In the genomic region with DNA sequence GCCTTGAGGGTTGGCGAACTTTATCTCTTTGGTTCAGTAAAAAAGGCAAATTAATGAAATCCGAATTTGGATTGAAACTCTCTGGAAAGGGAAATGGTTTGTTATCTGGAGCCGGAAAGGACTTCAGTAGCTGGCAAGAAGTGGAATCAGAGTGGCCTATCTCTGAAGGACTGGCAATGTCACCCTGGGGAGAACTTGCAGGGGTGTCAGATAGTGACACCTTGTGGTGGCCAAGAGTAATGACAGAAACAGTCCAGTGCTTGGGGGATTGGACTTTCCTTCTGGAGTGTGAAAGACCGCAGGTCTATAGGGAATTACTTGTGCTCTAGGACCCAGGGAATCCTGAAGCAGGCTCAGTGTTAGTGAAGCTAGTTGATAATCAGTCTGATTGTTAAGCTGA, we compare ENCODE assay signal across 8 mouse cellular contexts. TPM values are rescaled to one million over a fixed set of nuclear protein-coding genes. Genes with fewer than 3 reads are reported as not detected.
DNase-seq lines count a peak whose midpoint lies in the region; ATAC-seq and TF ChIP-seq lines count a peak whose summit lies in the region.

No protein-coding gene starts in this region.

- H3K27ac ChIP-seq in neural tube, embryonic 15.5 days (replicated peaks), result no peak overlapping the region
- H3K27ac ChIP-seq in heart, postnatal 0 days (ENCODE audit: low read depth), result peak overlapping the region; percentile 67
- no peak overlapping the region for H3K27ac ChIP-seq in limb, embryonic 11.5 days (replicated peaks; ENCODE audit: low read depth, low read length)

- H3K4me3 ChIP-seq in neural tube, embryonic 15.5 days (replicated peaks), result no peak overlapping the region
- 0 out of 2 replicates have a peak overlapping the region, but pooled peaks have one; percentile 9 for H3K4me3 ChIP-seq in heart, postnatal 0 days (ENCODE audit: low read depth, low read length)
- no peak overlapping the region for H3K4me3 ChIP-seq in limb, embryonic 11.5 days (ENCODE audit: low read depth, low read length)

- no peaks in the 10 kb centered on the region for H3K4me1 ChIP-seq in neural tube, embryonic 15.5 days
- peaks cover 3% of the 10 kb centered on the region; the same call in 1 of the 2 replicates for H3K4me1 ChIP-seq in heart, postnatal 0 days (ENCODE audit: control insufficient read depth, insufficient read depth)
- no peaks in the 10 kb centered on the region for H3K4me1 ChIP-seq in limb, embryonic 11.5 days (ENCODE audit: control insufficient read depth, insufficient read depth, low read length)

- WGBS in neural tube, embryonic 15.5 days, result 28% methylated on average over 4 of the region's 4 CpGs
- 10% methylated on average over 4 of the region's 4 CpGs for WGBS in heart, postnatal 0 days
- WGBS in limb, embryonic 11.5 days, result 30% methylated on average over 4 of the region's 4 CpGs

- TF ChIP-seq CTCF in Patski (IDR thresholded peaks at IDR 0.05), result peak; percentile 82
- peak; percentile 96 for TF ChIP-seq CTCF in heart, postnatal 0 days (IDR thresholded peaks at IDR 0.05; ENCODE audit: low read depth)

- no peaks in the 10 kb centered on the region for H3K9me3 ChIP-seq in neural tube, embryonic 15.5 days (replicated peaks)
- no peaks in the 10 kb centered on the region for H3K9me3 ChIP-seq in heart, postnatal 0 days (replicated peaks; ENCODE audit: control insufficient read depth, low read length)
- H3K9me3 ChIP-seq in limb, embryonic 11.5 days (ENCODE audit: control insufficient read depth, low read length), result no peaks in the 10 kb centered on the region

- CTCF ChIA-PET in Patski (lab: Charles Lee), result interaction anchor here (0.7 to 3.7 kb wide), 10 partner anchors 10 to 125 kb away, joined by 3 to 24 read pairs (median 5); no protein-coding TSS in a partner anchor

- in situ Hi-C loops in Patski (cut with MboI; ENCODE audit: low pct_unique_long_range_greater_than_20kb), result loop anchor here (5.0 to 25.0 kb wide), 2 partner anchors 112 to 462 kb away; a partner anchor contains a TSS

- H3K9ac ChIP-seq in neural tube, embryonic 15.5 days (replicated peaks), result no peak overlapping the region
- H3K9ac ChIP-seq in heart, postnatal 0 days (replicated peaks; ENCODE audit: low read depth, low read length), result peak overlapping the region; percentile 18; the same call in 1 of the 2 replicates
- no peak overlapping the region for H3K9ac ChIP-seq in limb, embryonic 11.5 days (ENCODE audit: low read length)

- POLR2A ChIA-PET in Patski (lab: Charles Lee), result interaction anchor here (0.6 kb wide), 1 partner anchor 100 kb away, joined by 3 read pairs; no protein-coding TSS in a partner anchor

- peak; percentile 49; the same call in 1 of the 2 replicates for TF ChIP-seq EP300 in heart, postnatal 0 days (IDR thresholded peaks at IDR 0.05; ENCODE audit: low read depth)

- no peak overlapping the region for H3K4me2 ChIP-seq in neural tube, embryonic 15.5 days
- H3K4me2 ChIP-seq in heart, postnatal 0 days (ENCODE audit: low read depth, low read length), result peak overlapping the region; percentile 30
- H3K4me2 ChIP-seq in limb, embryonic 11.5 days (ENCODE audit: low read depth, severe bottlenecking), result no peak overlapping the region

- no peaks in the 10 kb centered on the region for H3K36me3 ChIP-seq in neural tube, embryonic 15.5 days
- no peaks in the 10 kb centered on the region for H3K36me3 ChIP-seq in heart, postnatal 0 days (replicated peaks; ENCODE audit: control insufficient read depth, insufficient read depth, low read length)
- no peaks in the 10 kb centered on the region for H3K36me3 ChIP-seq in limb, embryonic 11.5 days (ENCODE audit: control insufficient read depth, insufficient read depth, low read length)

- no peak for ATAC-seq in neural tube, embryonic 15.5 days (ENCODE audit: low FRiP score)
- peak; percentile 71 for ATAC-seq in Patski
- peak; percentile 88 for ATAC-seq in heart, postnatal 0 days (ENCODE audit: insufficient read depth, low read depth)
- ATAC-seq in limb, embryonic 11.5 days (ENCODE audit: insufficient number of reproducible peaks, low FRiP score, low TSS enrichment, low read depth), result no peak

- peak; percentile 40 for DNase-seq in neural tube, embryonic 10.5 days (ENCODE audit: extremely low spot score, low spot score)
- DNase-seq in Patski (ENCODE audit: low read depth, low spot score), result no peak
- peak; percentile 62 for DNase-seq in embryo, embryonic 11.5 days (ENCODE audit: low read depth, low spot score)
- DNase-seq in heart, postnatal 0 days (ENCODE audit: low spot score), result peak; percentile 90
- peak; percentile 45 for DNase-seq in limb, embryonic 11.5 days (ENCODE audit: low spot score)
- DNase-seq in natural killer cell, adult 2 months (ENCODE audit: low spot score in 2 of 2), result peak; percentile 44 to 51
- no peak for DNase-seq in urinary bladder, postnatal 36 days (ENCODE audit: low spot score in 2 of 2)

- H3K27me3 ChIP-seq in neural tube, embryonic 15.5 days (replicated peaks), result no peaks in the 10 kb centered on the region
- no peaks in the 10 kb centered on the region for H3K27me3 ChIP-seq in Patski
- H3K27me3 ChIP-seq in heart, postnatal 0 days (ENCODE audit: control insufficient read depth, insufficient read depth, low read length), result no peaks in the 10 kb centered on the region
- H3K27me3 ChIP-seq in limb, embryonic 11.5 days (ENCODE audit: control insufficient read depth, insufficient read depth, low read length), result no peaks in the 10 kb centered on the region

RNA-seq across cellular contexts. Expression of a gene that starts 11.0 kb away (rescaled TPM):
- polyA plus RNA-seq in neural tube, embryonic 15.5 days (2015; fragmentation: Nextera tagmentation; extraction: Ambion mirVana), result 3.3 and 3.9 TPM in 2 replicates
- 20.3 TPM for polyA plus RNA-seq in Patski (2021)
- total RNA-seq in heart, postnatal 0 days (2014; rRNA removed; ENCODE audit: low replicate concordance), result 3.7 and 22.0 TPM in 2 replicates
- polyA plus RNA-seq in heart, postnatal 0 days (2015; fragmentation: Nextera tagmentation; extraction: Ambion mirVana), result 1.3 and 2.0 TPM in 2 replicates
- polyA plus RNA-seq in limb, embryonic 11.5 days (2014; fragmentation: Nextera tagmentation; extraction: Ambion mirVana), result 5.4 and 5.5 TPM in 2 replicates

RNA-seq across cellular contexts. Expression of a gene that starts 23.9 kb away (rescaled TPM):
- 18.1 and 31.0 TPM in 2 replicates for polyA plus RNA-seq in neural tube, embryonic 15.5 days (2015; fragmentation: Nextera tagmentation; extraction: Ambion mirVana)
- 103 TPM for polyA plus RNA-seq in Patski (2021)
- total RNA-seq in heart, postnatal 0 days (2014; rRNA removed; ENCODE audit: low replicate concordance), result 39.8 and 88.5 TPM in 2 replicates
- 22.6 and 23.6 TPM in 2 replicates for polyA plus RNA-seq in heart, postnatal 0 days (2015; fragmentation: Nextera tagmentation; extraction: Ambion mirVana)
- 25.9 and 30.3 TPM in 2 replicates for polyA plus RNA-seq in limb, embryonic 11.5 days (2014; fragmentation: Nextera tagmentation; extraction: Ambion mirVana)

RNA-seq across cellular contexts. Expression of a gene that starts 51.4 kb away (rescaled TPM):
- polyA plus RNA-seq in neural tube, embryonic 15.5 days (2015; fragmentation: Nextera tagmentation; extraction: Ambion mirVana), result 33.0 and 35.0 TPM in 2 replicates
- polyA plus RNA-seq in Patski (2021), result 31.4 TPM
- 22.4 and 23.2 TPM in 2 replicates for total RNA-seq in heart, postnatal 0 days (2014; rRNA removed; ENCODE audit: low replicate concordance)
- polyA plus RNA-seq in heart, postnatal 0 days (2015; fragmentation: Nextera tagmentation; extraction: Ambion mirVana), result 11.4 and 12.4 TPM in 2 replicates
- 36.1 and 41.3 TPM in 2 replicates for polyA plus RNA-seq in limb, embryonic 11.5 days (2014; fragmentation: Nextera tagmentation; extraction: Ambion mirVana)

RNA-seq across cellular contexts. Expression of a gene that starts 55.2 kb away (rescaled TPM):
- polyA plus RNA-seq in neural tube, embryonic 15.5 days (2015; fragmentation: Nextera tagmentation; extraction: Ambion mirVana), result 6.4 and 7.2 TPM in 2 replicates
- polyA plus RNA-seq in Patski (2021), result 0.78 TPM
- 5.5 and 17.6 TPM in 2 replicates for total RNA-seq in heart, postnatal 0 days (2014; rRNA removed; ENCODE audit: low replicate concordance)
- polyA plus RNA-seq in heart, postnatal 0 days (2015; fragmentation: Nextera tagmentation; extraction: Ambion mirVana), result 4.2 and 4.4 TPM in 2 replicates
- polyA plus RNA-seq in limb, embryonic 11.5 days (2014; fragmentation: Nextera tagmentation; extraction: Ambion mirVana), result 8.1 TPM in 2 replicates

Comparison
In these comparisons a context has a peak if more than half of its experiments do, and no peak if none do; other contexts are left out.
1. DNase-seq: peak in neural tube, embryonic 10.5 days (single experiment), embryo, embryonic 11.5 days (single experiment), heart, postnatal 0 days (single experiment), limb, embryonic 11.5 days (single experiment) and natural killer cell, adult 2 months (2 of 2); none in Patski (single experiment) and urinary bladder, postnatal 36 days (0 of 2).
2. ATAC-seq: peak in Patski (single experiment) and heart, postnatal 0 days (single experiment); none in neural tube, embryonic 15.5 days (single experiment) and limb, embryonic 11.5 days (single experiment).